Mouse (Mus musculus) heart, adult 2 months (tissue): ENCODE measurements around the gene Cilp. TPM values are rescaled to one million over a fixed set of nuclear protein-coding genes. Genes with fewer than 3 reads are reported as not detected.
A peak's percentile ranks its signal among the peaks of the same experiment; 100 is the strongest.
"Not testable (repeated sequence)": the region's sequence is repeated elsewhere in the genome, so short reads cannot be mapped to it uniquely, and the experiment has no call there.

ENCODE experiments used
- DNase-seq, 2 experiments: peaks; one replicate each; pipeline ENCODE4 v3.0.0; 2021
- H3K27ac ChIP-seq: fragments of 200-600 bp; 2 replicates; pipeline ENCODE4 v1.8.1; 2022
- H3K27me3 ChIP-seq: fragments of 200-500 bp; 2 replicates; pipeline ENCODE4 v1.6.1; 2012; ENCODE audit warnings: mild to moderate bottlenecking, low read length, inconsistent platforms, mixed read lengths; ENCODE audit not compliant: control insufficient read depth, insufficient read depth
- H3K36me3 ChIP-seq: fragments of 200-500 bp; 2 replicates; pipeline ENCODE4 v1.6.1; 2012; ENCODE audit warnings: low read length, inconsistent platforms; ENCODE audit not compliant: control insufficient read depth, insufficient read depth
- H3K4me1 ChIP-seq: fragments of 200-500 bp; 2 replicates; pipeline ENCODE4 v1.6.1; 2011; ENCODE audit warnings: low read length; ENCODE audit not compliant: control insufficient read depth, insufficient read depth
- H3K4me3 ChIP-seq: fragments of 200-600 bp; 2 replicates; pipeline ENCODE4 v1.8.1; 2022
- H3K79me2 ChIP-seq: fragments of 200-500 bp; replicated peaks from 2 replicates; pipeline ENCODE4 v1.6.1; 2012; ENCODE audit warnings: mild to moderate bottlenecking, inconsistent platforms, low read length, moderate library complexity, mixed read lengths; ENCODE audit not compliant: control insufficient read depth, insufficient read depth
- H3K9ac ChIP-seq: fragments of 200-500 bp; 2 replicates; pipeline ENCODE4 v1.6.1; 2012; ENCODE audit warnings: low read depth, mild to moderate bottlenecking, control low read depth, inconsistent platforms, low read length, mixed read lengths
- CTCF ChIP-seq: fragments of 200-600 bp; IDR thresholded peaks from 2 replicates; pipeline ENCODE4 v1.8.1; 2022; ENCODE audit warnings: antibody characterized with exemption, mild to moderate bottlenecking, moderate library complexity
- EP300 ChIP-seq: fragments of 200-500 bp; IDR thresholded peaks from 2 replicates; pipeline ENCODE4 v1.6.1; 2011; ENCODE audit warnings: low read depth, low read length, control low read depth; ENCODE audit not compliant: insufficient read depth
- POLR2A ChIP-seq: fragments of 200-500 bp; IDR thresholded peaks from 2 replicates; pipeline ENCODE4 v1.6.1; 2011; ENCODE audit warnings: mild to moderate bottlenecking, low read depth, low read length, control low read depth; ENCODE audit not compliant: insufficient read depth
- WGBS: fragments of 180-500 bp; shearing (Covaris S2); methylation state at CpG from one replicate; pipeline ENCODE4 v1.1.7; 2018; 5-methylcytosine and 5-hydroxymethylcytosine counted together
- intact Hi-C: fragments of 180-260 bp; cut with DNase I; formaldehyde crosslinking; loops from one replicate; pipeline ENCODE4 v1.15.1; 2025
- long read RNA-seq: library from polyadenylated mRNA; stranded (forward); transcript quantifications from one replicate; pipeline ENCODE4 v2.0.0, GENCODE M21; 2021
- polyA plus RNA-seq: library from polyadenylated mRNA; depleted of rRNA; stranded (reverse); fragments of >200 nt; gene quantifications from 2 replicates; pipeline ENCODE4 v1.2.3, GENCODE M21; 2012; rRNA removed
- total RNA-seq, 2 experiments: library from RNA; stranded (reverse); gene quantifications; 2 replicates each; pipeline ENCODE4 v1.2.3; 2021

Cilp gene
- 1 to 10 TPM; 3.0 to 4.8 TPM for total RNA-seq
- 4.8 and 10.1 TPM in 2 replicates for polyA plus RNA-seq
- long read RNA-seq, partial matches to known transcripts, result 1 of 2 reads
- long read RNA-seq, other reads (novel, unspliced or antisense), result 1 of 2 reads

GRCm38 (mm10) chr9:65264959-65265358, at the start of gene Cilp:
Gene Cilp (plus strand): TSS chr9:65265180.
- Histone ChIP-seq H3K27me3 (no peaks in the 10 kb centered on the region), H3K4me1 (no peaks in the 10 kb centered on the region; the same call in 1 of the 2 replicates), H3K27ac (no peak within 1 kb of the TSS), H3K4me3 (no peak within 1 kb of the TSS), H3K9ac (no peak within 1 kb of the TSS), H3K79me2 (no peaks in the 10 kb centered on the region), H3K36me3 (no peaks in the 10 kb centered on the region)
- TF ChIP-seq POLR2A, result no peak
- no peak for TF ChIP-seq CTCF
- no peak for TF ChIP-seq EP300
- intact Hi-C loops, result no loop called here
- WGBS, result 63% methylated on average over 5 of the region's 5 CpGs
- DNase-seq, result peak in 1 of 2 experiments; percentile 42

- no peak for DNase-seq
- Histone ChIP-seq H3K27me3 (no peaks in the 10 kb centered on the region), H3K4me1 (peaks cover 13% of the 10 kb centered on the region), H3K79me2 (peaks cover 3% of the 10 kb centered on the region; the same call in 1 of the 2 replicates), H3K4me3 (peak overlapping the region; percentile 74), H3K9ac (peak overlapping the region; percentile 86), H3K36me3 (peaks cover 3% of the 10 kb centered on the region; the same call in 1 of the 2 replicates), H3K27ac (peak overlapping the region; percentile 89)
- WGBS, result 11% methylated on average over 31 of the region's 31 CpGs
- TF ChIP-seq CTCF, result no peak
- no peak for TF ChIP-seq POLR2A
- TF ChIP-seq EP300, result no peak
- intact Hi-C loops, result loop anchor here (2.0 kb wide), 1 partner anchor 21 kb away; the partner anchor contains the start of gene Parp16
These were observed 49.4 kb upstream of the Cilp start for GRCm38 (mm10) chr9:65215494-65216126.

- no peak overlapping the region for H3K9ac ChIP-seq
- H3K4me1 ChIP-seq, result peaks cover 13% of the 10 kb centered on the region
- no peak overlapping the region for H3K4me3 ChIP-seq
- no peak for DNase-seq
- intact Hi-C loops, result no loop called here
- TF ChIP-seq POLR2A, result no peak
- H3K27me3 ChIP-seq, result no peaks in the 10 kb centered on the region
- WGBS, result 46% methylated on average over 8 of the region's 8 CpGs
- peaks cover 3% of the 10 kb centered on the region; the same call in 1 of the 2 replicates for H3K36me3 ChIP-seq
- H3K27ac ChIP-seq, result no peak overlapping the region
- H3K79me2 ChIP-seq, result peaks cover 3% of the 10 kb centered on the region; the same call in 1 of the 2 replicates
These were observed 48.0 kb upstream of the Cilp start for GRCm38 (mm10) chr9:65216972-65217371.

GRCm38 (mm10) chr9:65217661-65218060, 47.3 kb upstream of the Cilp start:
- peaks cover 3% of the 10 kb centered on the region; the same call in 1 of the 2 replicates for H3K79me2 ChIP-seq
- WGBS, result 66% methylated on average over 6 of the region's 6 CpGs
- peaks cover 13% of the 10 kb centered on the region for H3K4me1 ChIP-seq
- no peaks in the 10 kb centered on the region for H3K27me3 ChIP-seq
- H3K36me3 ChIP-seq, result peaks cover 3% of the 10 kb centered on the region; the same call in 1 of the 2 replicates
- H3K4me3 ChIP-seq, result no peak overlapping the region
- intact Hi-C loops, result no loop called here
- H3K9ac ChIP-seq, result no peak overlapping the region
- H3K27ac ChIP-seq, result no peak overlapping the region
- TF ChIP-seq POLR2A, result no peak
- TF ChIP-seq EP300, result no peak
- no peak for TF ChIP-seq CTCF
- DNase-seq, result no peak

- intact Hi-C loops, result no loop called here
- TF ChIP-seq POLR2A (no peak), EP300 (no peak), CTCF (no peak)
- Histone ChIP-seq H3K4me1 (peaks cover 13% of the 10 kb centered on the region), H3K27ac (no peak overlapping the region), H3K36me3 (peaks cover 3% of the 10 kb centered on the region; the same call in 1 of the 2 replicates), H3K27me3 (no peaks in the 10 kb centered on the region), H3K79me2 (peaks cover 3% of the 10 kb centered on the region; the same call in 1 of the 2 replicates), H3K9ac (no peak overlapping the region), H3K4me3 (no peak overlapping the region)
- no peak for DNase-seq
- 84% methylated on average over 1 of the region's 1 CpGs for WGBS
These were observed 46.1 kb upstream of the Cilp start for GRCm38 (mm10) chr9:65218916-65219315.

- WGBS, result 53% methylated on average over 3 of the region's 3 CpGs
- H3K4me1 ChIP-seq, result peaks cover 11% of the 10 kb centered on the region
These were observed 44.6 kb upstream of the Cilp start for GRCm38 (mm10) chr9:65220398-65220797.

More at GRCm38 (mm10) chr9:65220398-65220797, 44.6 kb upstream of the Cilp start:
- not testable (repeated sequence) for H3K27ac ChIP-seq, H3K27me3 ChIP-seq, H3K79me2 ChIP-seq, H3K36me3 ChIP-seq, H3K4me3 ChIP-seq, H3K9ac ChIP-seq, DNase-seq
- intact Hi-C loops, result loop anchor here (5.0 kb wide), 1 partner anchor 212 kb away; no protein-coding TSS in a partner anchor
- TF ChIP-seq CTCF, result 0 out of 2 replicates have a peak, but pooled peaks have one; percentile 15
